Mouse (Mus musculus) olfactory bulb, adult 2 months (tissue): ENCODE measurements around the gene Macrod1.

Experiments used
- CTCF ChIP-seq: fragments of 200-500 bp; IDR thresholded peaks from 2 replicates; pipeline ENCODE4 v1.5.1; 2012; ENCODE audit warnings: low read depth, mild to moderate bottlenecking, low read length, moderate library complexity; ENCODE audit not compliant: insufficient read depth
- POLR2A ChIP-seq: fragments of 200-500 bp; IDR thresholded peaks from 2 replicates; pipeline ENCODE4 v1.6.1; 2012; ENCODE audit warnings: mild to moderate bottlenecking, low read depth, low read length, moderate library complexity; ENCODE audit not compliant: insufficient read depth

GRCm38 (mm10) chr19:7161064-7161463 lies 104.5 kb downstream of the Macrod1 start:
- TF ChIP-seq POLR2A (no peak), CTCF (no peak)
